Mouse (Mus musculus) midbrain, embryonic 15.5 days (tissue): ENCODE data around the gene Nr2f6. TPM values are rescaled to one million over a fixed set of nuclear protein-coding genes. Genes with fewer than 3 reads are reported as not detected.

Source experiments
- ATAC-seq: fragments of 200-750 bp; cut with Nextera tagmentation; replicated peaks from 2 replicates; pipeline ENCODE4 v1.8.0; 2017; ENCODE audit warnings: moderate TSS enrichment
- H3K27ac ChIP-seq: fragments of 300-500 bp; sonication (generic); 2 replicates; pipeline ENCODE4 v1.5.1; 2015; ENCODE audit warnings: mild to moderate bottlenecking, inconsistent platforms
- H3K27me3 ChIP-seq: fragments of 300-500 bp; sonication (generic); replicated peaks from 2 replicates; pipeline ENCODE4 v1.6.1; 2015; ENCODE audit warnings: inconsistent platforms
- H3K36me3 ChIP-seq: fragments of 300-500 bp; sonication (generic); replicated peaks from 2 replicates; pipeline ENCODE4 v1.6.1; 2015; ENCODE audit warnings: inconsistent platforms
- H3K4me1 ChIP-seq: fragments of 300-500 bp; sonication (generic); 2 replicates; pipeline ENCODE4 v1.6.1; 2015; ENCODE audit warnings: inconsistent platforms
- H3K4me2 ChIP-seq: fragments of 300-500 bp; sonication (generic); 2 replicates; pipeline ENCODE4 v1.6.1; 2015; ENCODE audit warnings: inconsistent platforms, mild to moderate bottlenecking, moderate library complexity
- H3K4me3 ChIP-seq: fragments of 300-500 bp; sonication (generic); 2 replicates; pipeline ENCODE4 v1.5.1; 2015; ENCODE audit warnings: mild to moderate bottlenecking, inconsistent platforms
- H3K9ac ChIP-seq: fragments of 300-500 bp; sonication (generic); 2 replicates; pipeline ENCODE4 v1.6.1; 2015; ENCODE audit warnings: mild to moderate bottlenecking, inconsistent platforms
- H3K9me3 ChIP-seq: fragments of 300-500 bp; sonication (generic); 2 replicates; pipeline ENCODE4 v1.6.1; 2016; ENCODE audit warnings: inconsistent platforms
- WGBS: fragments of 180-500 bp; shearing (Covaris S2); methylation state at CpG from one replicate; pipeline ENCODE4 v1.1.7; 2015; ENCODE audit warnings: mixed read lengths; 5-methylcytosine and 5-hydroxymethylcytosine counted together
- polyA plus RNA-seq: library from polyadenylated mRNA; unstranded; fragments of >200 nt; fragmentation: Nextera tagmentation; extraction: Ambion mirVana; gene quantifications from 2 replicates; pipeline ENCODE4 v1.2.1, GENCODE M21; 2015

Nr2f6 gene
- polyA plus RNA-seq, 1 experiment from 2014 or later = 25.0 TPM

DNA sequence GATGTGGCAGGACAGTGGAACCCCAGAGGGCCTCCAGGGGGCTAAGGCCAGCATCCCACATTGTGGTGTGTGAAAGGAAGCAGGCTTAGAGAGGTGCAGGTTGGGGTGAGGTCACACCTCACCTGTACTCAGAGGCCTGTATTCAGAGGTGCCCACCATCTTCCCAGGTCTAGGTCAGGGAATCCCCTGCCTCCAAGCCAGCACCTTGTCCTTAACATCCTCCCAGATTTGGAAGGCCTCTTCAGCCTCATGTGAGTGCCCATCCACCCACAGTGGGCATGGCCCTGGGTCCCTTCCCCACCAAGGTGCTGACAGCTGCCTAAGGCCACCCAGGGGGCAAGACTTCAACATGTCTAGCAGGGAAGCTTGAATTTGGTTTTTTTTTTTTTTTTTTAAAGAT, 19.7 kb upstream of the Nr2f6 start:
- Histone ChIP-seq H3K36me3 (peaks cover 11% of the 10 kb centered on the region; the same call in 1 of the 2 replicates), H3K4me3 (no peak overlapping the region), H3K4me1 (peaks cover 21% of the 10 kb centered on the region), H3K27ac (no peak overlapping the region), H3K9me3 (no peaks in the 10 kb centered on the region), H3K27me3 (no peaks in the 10 kb centered on the region), H3K9ac (no peak overlapping the region), H3K4me2 (no peak overlapping the region)
- ATAC-seq = no peak

DNA sequence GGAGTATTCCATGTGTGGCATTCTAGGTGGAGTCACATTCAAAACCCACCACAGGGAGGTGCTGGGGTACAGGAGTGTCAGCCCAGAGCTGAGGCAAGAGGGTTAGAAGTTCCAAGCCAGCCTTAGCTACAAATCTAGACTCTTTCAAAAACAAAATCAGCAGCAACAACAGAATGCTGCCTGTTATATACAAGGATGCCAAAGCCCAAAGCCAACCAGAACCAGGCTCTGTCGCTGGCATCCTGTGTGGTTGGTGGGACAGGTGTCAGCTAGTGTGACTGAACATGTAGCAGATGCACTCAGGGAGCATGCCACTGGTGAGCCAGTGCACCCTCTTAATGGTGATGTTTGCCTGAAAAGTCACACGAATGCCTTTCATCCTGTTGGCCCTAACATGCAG, 19.1 kb upstream of the Nr2f6 start:
- no peak for ATAC-seq
- no peak overlapping the region for H3K4me2 ChIP-seq
- peaks cover 11% of the 10 kb centered on the region; the same call in 1 of the 2 replicates for H3K36me3 ChIP-seq
- no peak overlapping the region for H3K27ac ChIP-seq
- H3K4me3 ChIP-seq = no peak overlapping the region
- peaks cover 19% of the 10 kb centered on the region for H3K4me1 ChIP-seq
- no peak overlapping the region for H3K9ac ChIP-seq
- 94% methylated on average over 2 of the region's 2 CpGs for WGBS
- no peaks in the 10 kb centered on the region for H3K27me3 ChIP-seq
- no peaks in the 10 kb centered on the region for H3K9me3 ChIP-seq

DNA sequence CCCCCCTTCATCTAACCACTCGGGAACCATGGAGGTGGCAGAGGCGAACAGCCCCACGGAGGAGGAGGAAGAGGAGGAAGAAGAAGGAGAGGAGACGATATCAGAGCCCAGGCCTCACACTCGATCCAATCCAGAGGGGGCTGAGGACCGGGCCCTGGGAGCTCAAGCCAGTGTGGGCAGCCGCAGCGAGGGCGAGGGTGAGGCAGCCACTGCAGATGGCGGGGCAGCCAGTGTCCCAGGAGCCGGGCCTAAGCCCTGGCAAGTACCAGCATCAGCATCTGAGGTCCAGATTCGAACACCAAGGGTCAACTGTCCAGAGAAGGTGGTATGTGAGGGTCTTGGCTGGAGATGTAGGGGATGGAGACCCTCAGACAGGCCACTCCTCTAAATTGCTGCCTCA, 15.9 kb upstream of the Nr2f6 start:
- peak overlapping the region; percentile 75 for H3K4me3 ChIP-seq
- H3K9ac ChIP-seq = no peak overlapping the region
- peaks cover 13% of the 10 kb centered on the region for H3K4me1 ChIP-seq
- H3K27ac ChIP-seq = no peak overlapping the region
- ATAC-seq = no peak
- no peaks in the 10 kb centered on the region for H3K9me3 ChIP-seq
- 87% methylated on average over 12 of the region's 12 CpGs for WGBS
- peak overlapping the region; percentile 89 for H3K4me2 ChIP-seq
- H3K27me3 ChIP-seq = no peaks in the 10 kb centered on the region
- peaks cover 11% of the 10 kb centered on the region; the same call in 1 of the 2 replicates for H3K36me3 ChIP-seq

DNA sequence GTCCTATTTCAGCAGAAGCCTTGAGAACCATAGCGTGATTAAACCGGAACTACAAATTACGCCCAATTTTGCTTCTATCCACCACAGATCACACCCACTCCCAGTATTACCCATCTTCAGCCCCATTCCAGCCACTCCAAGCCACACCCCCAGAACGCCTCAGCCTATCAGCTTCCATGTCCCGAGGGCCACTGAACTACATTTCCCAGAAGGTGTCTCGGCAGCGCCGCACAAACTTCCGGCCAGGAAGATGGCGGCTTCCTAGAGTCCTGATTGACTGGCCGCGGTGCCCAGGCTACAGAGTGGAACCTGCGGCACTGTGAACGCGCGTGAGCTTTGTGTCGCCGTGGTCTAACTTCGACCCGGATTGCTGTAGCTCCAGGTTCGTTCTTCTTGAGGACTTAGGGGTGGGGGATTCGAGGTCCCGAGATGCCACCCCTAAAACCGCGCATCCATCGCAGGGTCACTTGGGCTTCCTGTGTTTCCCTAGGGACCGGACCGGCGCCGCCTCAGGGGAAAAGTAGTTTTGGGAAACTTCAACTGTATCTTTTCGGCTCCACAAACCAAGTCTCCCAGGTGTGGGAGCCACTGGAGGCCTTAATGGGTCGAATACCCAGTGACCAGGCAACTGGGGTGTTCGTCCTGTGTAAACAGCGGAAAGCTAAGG, 15.0 kb upstream of the Nr2f6 start, which contains the start of gene Babam1:
Gene Babam1 (plus strand): TSS at position 223 of the 667 bp plus-strand sequence.
- peaks cover 11% of the 10 kb centered on the region; the same call in 1 of the 2 replicates for H3K36me3 ChIP-seq
- peak within 1 kb of the TSS; percentile 55 for H3K9ac ChIP-seq
- H3K4me3 ChIP-seq = peak within 1 kb of the TSS; percentile 75
- peak within 1 kb of the TSS; percentile 89 for H3K4me2 ChIP-seq
- WGBS = under 1% methylated on average over 34 of the region's 34 CpGs
- H3K4me1 ChIP-seq = peaks cover 13% of the 10 kb centered on the region
- H3K27me3 ChIP-seq = no peaks in the 10 kb centered on the region
- no peaks in the 10 kb centered on the region for H3K9me3 ChIP-seq
- H3K27ac ChIP-seq = peak within 1 kb of the TSS; percentile 73
- peak; percentile 98 for ATAC-seq

DNA sequence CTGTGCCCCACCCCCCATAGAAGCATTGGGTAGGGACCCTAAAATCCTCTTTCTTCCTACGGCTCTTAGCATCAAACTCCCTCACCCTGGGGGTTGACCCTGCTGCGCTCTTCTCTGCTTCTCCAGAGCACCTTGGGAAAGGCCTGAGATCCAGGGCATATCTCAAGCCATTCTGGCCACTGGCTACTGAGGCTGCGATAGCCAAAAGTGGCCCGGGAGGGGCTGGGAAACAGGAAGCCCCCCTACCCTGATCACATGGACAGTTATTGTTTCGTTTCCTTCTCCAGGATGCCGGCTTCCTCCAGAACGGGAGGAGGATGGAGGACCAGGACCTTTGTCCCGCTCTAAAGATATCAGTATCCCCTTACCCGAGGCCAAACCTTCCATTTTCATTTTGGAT, 13.9 kb upstream of the Nr2f6 start, which contains the start of gene Ushbp1:
Gene Ushbp1 (minus strand): TSS at position 174 of the 400 bp plus-strand sequence.
- Histone ChIP-seq H3K4me3 (peak within 1 kb of the TSS; percentile 75), H3K9me3 (no peaks in the 10 kb centered on the region), H3K4me1 (peaks cover 13% of the 10 kb centered on the region), H3K27me3 (no peaks in the 10 kb centered on the region), H3K9ac (no peak within 1 kb of the TSS), H3K27ac (peak within 1 kb of the TSS; percentile 73), H3K36me3 (peaks cover 11% of the 10 kb centered on the region; the same call in 1 of the 2 replicates), H3K4me2 (peak within 1 kb of the TSS; percentile 89)
- 85% methylated on average over 9 of the region's 9 CpGs for WGBS
- no peak for ATAC-seq

DNA sequence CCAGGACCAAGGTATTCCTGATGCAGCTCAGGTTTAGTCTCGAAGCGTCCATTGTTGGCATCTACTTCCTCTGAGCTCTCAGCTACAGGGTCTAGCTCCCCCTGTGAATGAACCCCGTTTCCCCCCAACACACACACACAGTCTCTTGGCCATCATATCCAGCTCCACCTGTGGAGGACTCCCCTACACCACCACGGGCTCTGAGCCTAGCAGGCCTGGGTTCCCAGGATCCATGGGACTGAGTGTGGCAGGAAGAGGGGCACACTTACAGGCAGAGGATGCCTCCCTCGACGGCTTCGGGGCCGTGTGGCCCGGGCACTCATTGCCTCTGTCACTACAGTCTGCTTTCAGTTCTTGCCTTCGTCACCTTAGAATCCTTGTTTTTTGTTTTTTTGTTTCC, 13.3 kb upstream of the Nr2f6 start:
- WGBS = 88% methylated on average over 10 of the region's 10 CpGs

DNA sequence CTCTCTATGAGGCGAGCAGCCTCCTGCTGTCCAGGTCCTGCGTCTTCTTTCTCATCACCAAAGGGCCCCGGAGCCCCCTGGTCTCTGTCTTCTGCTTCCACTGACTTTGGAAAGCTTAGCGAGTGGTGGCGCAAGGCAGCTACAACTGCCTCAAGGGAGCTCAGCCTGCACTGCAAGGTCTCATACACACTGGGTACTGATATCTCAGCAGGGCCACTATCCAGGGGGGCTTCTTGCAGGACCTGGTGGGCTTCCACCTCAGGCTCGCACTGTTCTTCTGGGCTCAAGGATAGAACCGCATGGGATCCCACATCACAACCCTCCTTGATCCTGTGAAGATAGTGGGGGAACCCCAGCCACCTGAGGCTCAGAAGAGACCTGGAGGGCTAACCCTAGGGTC, 12.7 kb upstream of the Nr2f6 start:
- WGBS = 76% methylated on average over 7 of the region's 7 CpGs

More for the DNA sequence above, 13.3 kb upstream of the Nr2f6 start:
- no peaks in the 10 kb centered on the region for H3K9me3 ChIP-seq
- H3K4me2 ChIP-seq = no peak overlapping the region
- H3K36me3 ChIP-seq = peaks cover 11% of the 10 kb centered on the region; the same call in 1 of the 2 replicates
- H3K27me3 ChIP-seq = no peaks in the 10 kb centered on the region
- no peak overlapping the region for H3K4me3 ChIP-seq
- H3K4me1 ChIP-seq = peaks cover 13% of the 10 kb centered on the region
- H3K9ac ChIP-seq = no peak overlapping the region
- H3K27ac ChIP-seq = no peak overlapping the region
- ATAC-seq = no peak

DNA sequence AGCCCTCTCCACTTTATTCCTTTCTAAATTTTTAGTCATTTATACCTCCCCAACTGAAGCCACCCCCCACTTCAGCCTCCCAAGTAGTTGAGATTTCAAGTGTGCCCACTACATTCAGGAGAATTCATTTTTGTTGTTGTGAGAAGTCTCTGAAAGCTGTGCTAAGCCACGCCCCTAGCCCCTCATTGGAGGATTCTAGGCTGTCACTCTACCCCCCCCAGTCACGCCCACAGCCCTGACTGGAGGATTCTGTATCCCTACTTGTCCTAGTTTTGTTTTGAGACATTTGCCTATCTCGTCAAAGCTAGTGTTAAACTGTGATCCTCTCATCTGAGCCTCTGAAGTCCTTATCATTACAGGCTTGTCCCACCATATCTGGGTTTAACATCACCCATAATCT, 11.1 kb upstream of the Nr2f6 start:
- Histone ChIP-seq H3K4me1 (peaks cover 13% of the 10 kb centered on the region), H3K27ac (no peak overlapping the region), H3K9me3 (no peaks in the 10 kb centered on the region), H3K36me3 (no peaks in the 10 kb centered on the region), H3K4me2 (no peak overlapping the region), H3K9ac (no peak overlapping the region), H3K27me3 (no peaks in the 10 kb centered on the region), H3K4me3 (no peak overlapping the region)
- 14% methylated on average over 3 of the region's 3 CpGs for WGBS
- no peak for ATAC-seq

More for the DNA sequence above, 12.7 kb upstream of the Nr2f6 start:
- H3K4me3 ChIP-seq = no peak overlapping the region
- peaks cover 13% of the 10 kb centered on the region for H3K4me1 ChIP-seq
- H3K36me3 ChIP-seq = peaks cover 8% of the 10 kb centered on the region; the same call in 1 of the 2 replicates
- no peak overlapping the region for H3K4me2 ChIP-seq
- H3K9me3 ChIP-seq = no peaks in the 10 kb centered on the region
- H3K27me3 ChIP-seq = no peaks in the 10 kb centered on the region
- no peak overlapping the region for H3K27ac ChIP-seq
- H3K9ac ChIP-seq = no peak overlapping the region
- no peak for ATAC-seq

DNA sequence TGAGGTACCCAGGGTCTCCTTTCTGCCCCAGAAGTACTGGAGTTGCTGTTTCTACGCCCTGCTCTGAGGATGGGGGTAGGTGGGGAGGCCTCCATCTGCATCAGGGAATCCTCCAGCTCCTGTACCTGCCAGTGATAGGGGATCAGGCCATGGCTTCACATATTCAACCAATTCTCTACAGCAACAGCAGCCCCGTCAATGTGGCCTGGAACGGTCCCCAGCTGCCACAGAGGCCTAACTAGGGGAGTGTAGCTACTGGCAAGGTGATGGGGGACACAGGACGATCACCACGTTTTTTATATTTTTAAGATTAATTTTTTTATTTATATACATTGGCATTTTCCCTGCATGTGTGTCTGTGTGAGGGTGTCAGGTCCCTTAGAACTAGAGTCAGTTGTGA, 10.6 kb upstream of the Nr2f6 start:
- Histone ChIP-seq H3K4me3 (no peak overlapping the region), H3K4me1 (peaks cover 8% of the 10 kb centered on the region), H3K9ac (no peak overlapping the region), H3K9me3 (no peaks in the 10 kb centered on the region), H3K27ac (no peak overlapping the region), H3K27me3 (no peaks in the 10 kb centered on the region), H3K4me2 (no peak overlapping the region), H3K36me3 (no peaks in the 10 kb centered on the region)
- no peak for ATAC-seq
- 75% methylated on average over 5 of the region's 5 CpGs for WGBS

DNA sequence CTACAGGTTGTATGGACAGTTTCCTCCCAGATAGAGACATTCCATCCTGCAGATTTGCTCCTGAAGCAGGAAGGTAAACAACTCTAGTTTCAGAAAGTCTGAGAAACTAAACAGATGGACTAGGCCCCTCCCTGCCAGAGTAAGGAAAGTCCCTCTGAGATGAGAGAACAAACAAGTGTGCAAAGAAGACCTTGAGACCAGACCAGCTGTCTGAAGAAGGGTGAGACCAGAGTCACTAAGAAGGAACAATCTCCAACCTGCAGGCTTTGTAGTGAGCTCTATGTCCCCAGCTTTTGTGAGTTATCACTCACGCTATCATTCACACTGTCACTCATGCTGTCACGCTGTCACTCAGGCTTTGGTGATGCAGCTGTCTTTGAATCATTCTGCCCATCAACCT, 9.9 kb upstream of the Nr2f6 start:
- no peak for ATAC-seq
- Histone ChIP-seq H3K4me3 (no peak overlapping the region), H3K36me3 (no peaks in the 10 kb centered on the region), H3K4me2 (no peak overlapping the region), H3K27me3 (no peaks in the 10 kb centered on the region), H3K9ac (no peak overlapping the region), H3K9me3 (no peaks in the 10 kb centered on the region), H3K4me1 (0 out of 2 replicates have a peak, but pooled peaks cover 4% of the 10 kb centered on the region), H3K27ac (no peak overlapping the region)
- WGBS = 95% methylated on average over 2 of the region's 2 CpGs

DNA sequence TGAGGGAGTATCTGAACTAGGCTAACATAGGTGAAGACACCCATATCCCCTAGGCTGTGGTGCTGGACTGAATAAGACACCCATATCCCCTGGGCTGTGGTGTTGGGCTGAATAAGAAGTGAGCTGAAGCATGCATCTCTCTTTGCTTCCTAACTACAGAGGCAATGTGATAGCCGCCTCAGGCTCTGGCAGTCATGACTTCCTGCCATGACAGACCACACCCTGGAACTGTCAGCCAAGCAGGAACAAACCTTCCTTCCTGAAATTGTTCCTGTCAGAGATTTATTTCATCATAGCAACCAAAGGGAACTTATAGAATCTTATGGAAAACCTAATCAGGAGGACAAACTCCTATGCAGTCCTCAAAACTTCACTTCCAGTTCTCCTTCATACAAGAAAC, 6.5 kb upstream of the Nr2f6 start:
- 80% methylated on average over 1 of the region's 1 CpGs for WGBS
- no peaks in the 10 kb centered on the region for H3K4me1 ChIP-seq
- H3K27ac ChIP-seq = no peak overlapping the region
- H3K27me3 ChIP-seq = no peaks in the 10 kb centered on the region
- H3K4me3 ChIP-seq = no peak overlapping the region
- H3K9ac ChIP-seq = no peak overlapping the region
- no peaks in the 10 kb centered on the region for H3K36me3 ChIP-seq
- no peak for ATAC-seq
- H3K9me3 ChIP-seq = no peaks in the 10 kb centered on the region
- H3K4me2 ChIP-seq = no peak overlapping the region

DNA sequence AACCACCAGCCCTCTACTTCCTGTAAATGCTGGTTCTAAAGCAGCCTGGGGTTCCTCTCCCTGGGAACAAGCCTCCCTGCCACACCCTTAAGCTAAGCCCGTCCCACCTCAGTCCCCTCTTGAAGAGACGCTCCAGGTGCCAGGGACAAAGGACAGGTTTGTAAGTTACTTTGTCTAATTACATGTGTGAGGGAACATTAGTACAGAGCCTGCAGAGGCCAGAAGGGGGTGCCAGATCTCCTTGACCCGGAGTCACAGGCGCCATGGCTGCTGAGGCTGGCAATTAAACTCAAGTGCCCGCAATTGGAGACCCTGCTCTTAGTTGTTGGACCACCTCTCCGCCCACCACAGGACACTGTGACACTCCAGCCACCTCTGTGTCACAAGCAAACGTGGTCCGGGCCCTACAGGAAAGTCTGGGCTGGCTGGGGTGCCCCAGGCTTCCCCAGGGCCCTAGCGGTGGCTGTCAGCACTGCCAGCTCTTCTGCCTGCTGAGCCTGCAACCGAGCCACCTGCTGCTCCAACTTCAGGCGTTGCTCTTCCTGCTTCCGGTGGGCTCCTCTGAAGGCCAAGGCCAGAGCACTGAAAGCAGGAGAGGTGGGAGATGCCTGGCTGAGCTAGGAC, 3.6 kb upstream of the Nr2f6 start:
- Histone ChIP-seq H3K4me1 (peaks cover 19% of the 10 kb centered on the region), H3K9me3 (no peaks in the 10 kb centered on the region), H3K4me2 (no peak overlapping the region), H3K36me3 (no peaks in the 10 kb centered on the region), H3K9ac (no peak overlapping the region), H3K4me3 (no peak overlapping the region), H3K27ac (no peak overlapping the region), H3K27me3 (no peaks in the 10 kb centered on the region)
- WGBS = 73% methylated on average over 12 of the region's 12 CpGs
- no peak for ATAC-seq

DNA sequence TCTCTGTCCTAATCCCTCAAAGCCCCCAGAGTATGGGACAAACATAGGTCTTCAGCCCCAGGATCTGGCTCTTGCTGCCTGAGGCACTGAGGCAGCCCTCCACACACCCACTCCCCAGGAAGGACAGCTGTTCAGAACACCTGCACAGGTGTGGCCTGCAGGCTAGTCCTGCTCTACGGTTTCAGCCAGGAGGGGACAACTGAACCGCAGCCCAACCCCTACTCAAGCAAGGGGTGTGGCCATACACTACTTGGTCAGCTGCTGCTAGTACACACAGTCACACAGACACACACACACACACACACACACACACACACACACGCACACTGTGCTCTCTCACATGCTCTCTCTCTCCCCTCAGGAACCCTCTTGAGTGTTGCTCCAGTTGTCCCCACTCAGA, 2.1 kb upstream of the Nr2f6 start:
- H3K4me1 ChIP-seq = peaks cover 33% of the 10 kb centered on the region
- no peak overlapping the region for H3K4me2 ChIP-seq
- no peak for ATAC-seq
- no peaks in the 10 kb centered on the region for H3K27me3 ChIP-seq
- no peak overlapping the region for H3K27ac ChIP-seq
- 33% methylated on average over 3 of the region's 3 CpGs for WGBS
- no peaks in the 10 kb centered on the region for H3K36me3 ChIP-seq
- no peak overlapping the region for H3K9ac ChIP-seq
- H3K4me3 ChIP-seq = no peak overlapping the region
- H3K9me3 ChIP-seq = no peaks in the 10 kb centered on the region
